Mouse (Mus musculus) granulocyte monocyte progenitor cell, adult 5-6 weeks (primary cell): ENCODE measurements around the gene Vmac. TPM values are rescaled to one million over a fixed set of nuclear protein-coding genes. Genes with fewer than 3 reads are reported as not detected.

ENCODE experiments used
- ATAC-seq: replicated peaks from 2 replicates; pipeline ENCODE4 v1.8.0; 2016; ENCODE audit warnings: mild to moderate bottlenecking, moderate TSS enrichment, inconsistent platforms; ENCODE audit not compliant: poor library complexity, severe bottlenecking
- total RNA-seq, 2 experiments: library from RNA; stranded (forward) in 1 of 2; stranded (reverse) in 1 of 2; fragments of 200-712, 200-1000 nt in 1 of 2; fragments of >200 nt in 1 of 2; fragmentation: Nextera tagmentation in 1 of 2; gene quantifications; 2 replicates each; pipeline ENCODE4 v1.2.3; 2014 to 2017

Gene Vmac
- total RNA-seq, 2 experiments from 2014 or later, result 3.7 to 5.3 TPM

GRCm38 (mm10) chr17:56693395-56693794 lies 24.4 kb downstream of the Vmac start:
- ATAC-seq, result no peak

- ATAC-seq, result no peak
These were observed 29.1 kb downstream of the Vmac start for GRCm38 (mm10) chr17:56688689-56689088.

- no peak for ATAC-seq
These were observed 29.8 kb downstream of the Vmac start for GRCm38 (mm10) chr17:56688045-56688444.

- ATAC-seq, result no peak
These were observed 31.0 kb downstream of the Vmac start for GRCm38 (mm10) chr17:56686801-56687200.

GRCm38 (mm10) chr17:56684649-56685048 lies 33.2 kb downstream of the Vmac start:
- no peak for ATAC-seq

- no peak for ATAC-seq
These were observed 34.2 kb downstream of the Vmac start for GRCm38 (mm10) chr17:56683546-56684140.

GRCm38 (mm10) chr17:56682880-56683279 lies 34.9 kb downstream of the Vmac start:
- ATAC-seq, result no peak

GRCm38 (mm10) chr17:56681791-56682190 lies 36.0 kb downstream of the Vmac start:
- no peak for ATAC-seq

GRCm38 (mm10) chr17:56673647-56674416 lies 44.0 kb downstream of the Vmac start:
- peak; percentile 53 for ATAC-seq

GRCm38 (mm10) chr17:56672941-56673646 lies 44.7 kb downstream of the Vmac start, which contains the start of gene Ranbp3:
Gene Ranbp3, plus strand, starts transcription at chr17:56673294.
- peak; percentile 80 for ATAC-seq

- ATAC-seq, result no peak
These were observed 48.1 kb downstream of the Vmac start for GRCm38 (mm10) chr17:56669766-56670165.

- peak; percentile 58 for ATAC-seq
These were observed 49.3 kb downstream of the Vmac start for GRCm38 (mm10) chr17:56668384-56669144.

GRCm38 (mm10) chr17:56667591-56667990 lies 50.2 kb downstream of the Vmac start:
- no peak for ATAC-seq

GRCm38 (mm10) chr17:56666384-56666783 lies 51.4 kb downstream of the Vmac start:
- no peak for ATAC-seq

- ATAC-seq, result no peak
These were observed 53.5 kb downstream of the Vmac start for GRCm38 (mm10) chr17:56664333-56664732.

Other genes starting within 250 kb of the Vmac start
- gene Ptprs, start 241.5 kb downstream of the Vmac start, total RNA-seq (2014; fragmentation: Nextera tagmentation), result 62.2 and 73.5 TPM in 2 replicates
- gene Ptprs, start 241.5 kb downstream of the Vmac start, total RNA-seq (2017), result 45.1 and 59.2 TPM in 2 replicates
- gene Znrf4, start 205.6 kb downstream of the Vmac start, total RNA-seq (2014; fragmentation: Nextera tagmentation), result not detected in 2 replicates
- gene Znrf4, start 205.6 kb downstream of the Vmac start, total RNA-seq (2017), result not detected in 2 replicates
- 0.84 and 1.1 TPM in 2 replicates for gene Gm20219, start 163.6 kb downstream of the Vmac start, total RNA-seq (2014; fragmentation: Nextera tagmentation)
- gene Gm20219, start 163.6 kb downstream of the Vmac start, total RNA-seq (2017), result 0.41 TPM in 1 of 2 replicates, not detected in the other
- 99.5 and 132 TPM in 2 replicates for gene Safb2, start 133.4 kb downstream of the Vmac start, total RNA-seq (2014; fragmentation: Nextera tagmentation)
- gene Safb2, start 133.4 kb downstream of the Vmac start, total RNA-seq (2017), result 66.4 and 76.5 TPM in 2 replicates
- 69.1 and 99.9 TPM in 2 replicates for gene Safb, start 133.2 kb downstream of the Vmac start, total RNA-seq (2014; fragmentation: Nextera tagmentation)
- 72.9 and 77.2 TPM in 2 replicates for gene Safb, start 133.2 kb downstream of the Vmac start, total RNA-seq (2017)
- gene 2410015M20Rik, start 108.3 kb downstream of the Vmac start, total RNA-seq (2014; fragmentation: Nextera tagmentation), result 140 and 159 TPM in 2 replicates
- gene 2410015M20Rik, start 108.3 kb downstream of the Vmac start, total RNA-seq (2017), result 147 and 185 TPM in 2 replicates
- gene Rpl36, start 104.6 kb downstream of the Vmac start, total RNA-seq (2014; fragmentation: Nextera tagmentation), result 1,578 and 3,268 TPM in 2 replicates
- gene Rpl36, start 104.6 kb downstream of the Vmac start, total RNA-seq (2017), result 2,318 and 2,523 TPM in 2 replicates
- gene Lonp1, start 91.1 kb downstream of the Vmac start, total RNA-seq (2014; fragmentation: Nextera tagmentation), result 38.2 and 45.5 TPM in 2 replicates
- gene Lonp1, start 91.1 kb downstream of the Vmac start, total RNA-seq (2017), result 64.1 and 68.4 TPM in 2 replicates
- not detected in 2 replicates for gene Catsperd, start 89.9 kb downstream of the Vmac start, total RNA-seq (2014; fragmentation: Nextera tagmentation)
- 0.77 TPM in 1 of 2 replicates, not detected in the other for gene Catsperd, start 89.9 kb downstream of the Vmac start, total RNA-seq (2017)
- 43.9 and 64.7 TPM in 2 replicates for gene Ranbp3, start 44.7 kb downstream of the Vmac start, total RNA-seq (2014; fragmentation: Nextera tagmentation)
- gene Ranbp3, start 44.7 kb downstream of the Vmac start, total RNA-seq (2017), result 57.2 and 70.1 TPM in 2 replicates
- gene Ndufa11, start 255 bp downstream of the Vmac start, total RNA-seq (2014; fragmentation: Nextera tagmentation), result 134 and 201 TPM in 2 replicates
- gene Ndufa11, start 255 bp downstream of the Vmac start, total RNA-seq (2017), result 99.5 and 106 TPM in 2 replicates
- gene Nrtn, start 39.5 kb upstream of the Vmac start, total RNA-seq (2014; fragmentation: Nextera tagmentation), result not detected in 2 replicates
- gene Nrtn, start 39.5 kb upstream of the Vmac start, total RNA-seq (2017), result not detected in 2 replicates
- gene Dus3l, start 46.7 kb upstream of the Vmac start, total RNA-seq (2014; fragmentation: Nextera tagmentation), result 20.5 and 22.8 TPM in 2 replicates
- 18.2 and 21.8 TPM in 2 replicates for gene Dus3l, start 46.7 kb upstream of the Vmac start, total RNA-seq (2017)
- gene Prr22, start 52.2 kb upstream of the Vmac start, total RNA-seq (2014; fragmentation: Nextera tagmentation), result 0.17 and 2.6 TPM in 2 replicates
- gene Prr22, start 52.2 kb upstream of the Vmac start, total RNA-seq (2017), result 1.6 and 1.7 TPM in 2 replicates
- gene Rfx2, start 113.0 kb upstream of the Vmac start, total RNA-seq (2014; fragmentation: Nextera tagmentation), result 4.4 and 6.4 TPM in 2 replicates
- 1.6 and 2.8 TPM in 2 replicates for gene Rfx2, start 113.0 kb upstream of the Vmac start, total RNA-seq (2017)
- gene Acsbg2, start 156.4 kb upstream of the Vmac start, total RNA-seq (2014; fragmentation: Nextera tagmentation), result not detected in 2 replicates
- gene Acsbg2, start 156.4 kb upstream of the Vmac start, total RNA-seq (2017), result not detected in 2 replicates
- 0.47 TPM in 1 of 2 replicates, not detected in the other for gene 1700061G19Rik, start 157.5 kb upstream of the Vmac start, total RNA-seq (2014; fragmentation: Nextera tagmentation)
- gene 1700061G19Rik, start 157.5 kb upstream of the Vmac start, total RNA-seq (2017), result 0.17 TPM in 1 of 2 replicates, not detected in the other
- gene Mllt1, start 217.4 kb upstream of the Vmac start, total RNA-seq (2014; fragmentation: Nextera tagmentation), result 20.6 and 26.9 TPM in 2 replicates
- 16.6 and 17.0 TPM in 2 replicates for gene Mllt1, start 217.4 kb upstream of the Vmac start, total RNA-seq (2017)